Mouse (Mus musculus): ENCODE measurements at regions not wholly inside any gene's neighbourhood (a gene's known extent, or its start where the extent isn't known, plus 50 kb on each side); places are given as distances from the start of the nearest gene placed in this dataset.
A peak's percentile ranks its signal among the peaks of the same experiment; 100 is the strongest.

DNA sequence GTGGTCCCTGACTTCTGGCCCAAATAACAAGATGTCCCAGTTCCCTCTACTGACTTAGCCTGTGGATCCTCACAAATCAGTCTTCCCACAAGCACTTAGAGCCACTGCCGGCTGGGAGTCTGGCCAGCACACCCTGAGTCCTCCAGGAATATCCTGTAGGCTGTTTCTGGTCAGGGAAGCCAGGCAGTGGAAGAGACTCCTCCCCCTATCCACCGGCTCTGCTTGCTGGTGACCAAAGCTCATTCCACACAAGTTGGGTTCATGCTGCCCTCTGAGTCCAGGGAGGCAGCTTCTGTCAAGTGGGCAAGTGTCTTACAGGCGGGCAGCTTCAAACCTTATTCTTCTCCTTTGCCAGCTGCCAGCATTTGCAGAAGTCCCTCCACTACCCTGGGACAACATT is 252.1 kb downstream of the Ptpru start:
- WGBS = 52% methylated on average over 3 of the region's 3 CpGs

DNA sequence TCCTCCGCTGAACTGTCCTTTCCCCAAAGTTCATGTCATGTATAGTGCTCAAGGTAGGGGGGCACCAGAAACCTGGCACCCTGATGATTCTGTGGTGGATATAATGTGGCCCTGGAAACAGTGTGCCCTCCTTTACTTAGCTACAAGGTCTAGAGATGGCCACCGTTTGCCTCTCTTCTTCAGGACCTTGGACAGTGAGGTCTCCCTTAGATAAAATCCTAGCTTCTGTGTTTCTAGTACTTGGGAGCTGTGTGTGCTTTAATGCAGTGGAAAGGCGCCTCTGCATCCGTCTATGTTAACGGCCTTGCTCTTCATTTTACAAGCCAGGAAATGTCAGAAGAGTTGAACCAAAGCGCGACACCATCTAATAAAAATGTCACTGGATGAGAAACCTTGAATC is 250.6 kb downstream of the Ptpru start:
- Histone ChIP-seq H3K36me3 (ENCODE audit: insufficient read depth, low read length) (no peaks in the 10 kb centered on the region), H3K4me3 (replicated peaks; ENCODE audit: low read depth, low read length) (no peak overlapping the region), H3K27me3 (ENCODE audit: insufficient read depth, low read length) (no peaks in the 10 kb centered on the region), H3K4me1 (replicated peaks; ENCODE audit: insufficient read depth, low read length) (no peaks in the 10 kb centered on the region), H3K9me3 (replicated peaks; ENCODE audit: low read length) (no peaks in the 10 kb centered on the region), H3K27ac (no peak overlapping the region), H3K9ac (ENCODE audit: low read depth, low read length) (no peak overlapping the region), H3K4me2 (ENCODE audit: low read length) (no peak overlapping the region)
- 35% methylated on average over 7 of the region's 7 CpGs for WGBS
- ATAC-seq (replicated peaks; ENCODE audit: low FRiP score, low read depth) (no peak), DNase-seq (ENCODE audit: low spot score) (peak; percentile 79)
- TF ChIP-seq CTCF (IDR thresholded peaks at IDR 0.05; ENCODE audit: low read depth) = no peak

More for the DNA sequence above, 252.1 kb downstream of the Ptpru start:
- Histone ChIP-seq H3K4me2 (ENCODE audit: low read length) (no peak overlapping the region), H3K4me1 (replicated peaks; ENCODE audit: insufficient read depth, low read length) (no peaks in the 10 kb centered on the region), H3K36me3 (ENCODE audit: insufficient read depth, low read length) (no peaks in the 10 kb centered on the region), H3K27me3 (ENCODE audit: insufficient read depth, low read length) (no peaks in the 10 kb centered on the region), H3K9ac (ENCODE audit: low read depth, low read length) (no peak overlapping the region), H3K4me3 (replicated peaks; ENCODE audit: low read depth, low read length) (no peak overlapping the region), H3K9me3 (replicated peaks; ENCODE audit: low read length) (no peaks in the 10 kb centered on the region), H3K27ac (no peak overlapping the region)
- ATAC-seq (replicated peaks; ENCODE audit: low FRiP score, low read depth) (no peak), DNase-seq (ENCODE audit: low spot score) (no peak)
- TF ChIP-seq CTCF (IDR thresholded peaks at IDR 0.05; ENCODE audit: low read depth) = no peak

DNA sequence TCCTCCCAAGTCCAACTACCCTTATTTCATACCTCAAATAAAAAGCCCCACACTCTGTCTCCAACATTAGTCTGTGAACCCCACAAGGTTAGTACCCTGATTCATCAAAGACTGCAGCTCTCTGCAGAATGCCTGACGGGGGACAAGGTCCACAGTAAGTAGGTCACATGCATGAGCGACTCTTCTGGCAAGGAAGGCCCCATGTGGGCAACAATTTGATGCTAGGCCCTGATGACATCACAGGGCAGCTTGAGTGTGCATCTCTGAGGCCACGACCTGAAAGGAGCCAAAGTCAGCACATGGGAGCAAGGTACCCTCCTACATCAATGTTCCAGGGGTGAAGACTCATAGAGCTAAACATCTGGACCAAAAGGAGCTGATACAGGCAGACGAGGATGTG is 248.0 kb downstream of the Ptpru start:
- no peak for TF ChIP-seq CTCF (IDR thresholded peaks at IDR 0.05; ENCODE audit: low read depth)
- Histone ChIP-seq H3K9ac (ENCODE audit: low read depth, low read length) (no peak overlapping the region), H3K4me1 (replicated peaks; ENCODE audit: insufficient read depth, low read length) (no peaks in the 10 kb centered on the region), H3K36me3 (ENCODE audit: insufficient read depth, low read length) (no peaks in the 10 kb centered on the region), H3K4me3 (replicated peaks; ENCODE audit: low read depth, low read length) (no peak overlapping the region), H3K27me3 (ENCODE audit: insufficient read depth, low read length) (no peaks in the 10 kb centered on the region), H3K4me2 (ENCODE audit: low read length) (no peak overlapping the region), H3K9me3 (replicated peaks; ENCODE audit: low read length) (no peaks in the 10 kb centered on the region), H3K27ac (no peak overlapping the region)
- WGBS = 55% methylated on average over 4 of the region's 4 CpGs
- DNase-seq (ENCODE audit: low spot score) = no peak
- ATAC-seq (replicated peaks; ENCODE audit: low FRiP score, low read depth) = no peak

DNA sequence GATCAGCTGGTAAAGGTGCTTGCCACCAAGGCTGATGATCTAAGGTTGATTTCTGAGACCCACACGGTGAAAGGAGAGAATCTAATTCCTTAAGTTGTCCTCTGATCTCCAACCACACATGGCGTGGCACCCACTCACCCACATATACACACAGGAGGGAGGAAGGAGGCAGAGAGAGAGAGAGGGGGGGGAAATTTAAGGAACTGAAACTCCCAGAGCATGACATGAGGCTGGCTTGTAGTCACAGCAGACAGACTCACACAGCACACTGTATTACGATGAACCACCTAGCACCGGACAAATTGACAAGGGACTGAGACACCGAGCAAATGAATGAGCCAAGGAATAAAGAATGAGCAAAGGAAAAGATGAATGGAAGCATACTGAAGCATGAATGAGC is 246.6 kb downstream of the Ptpru start:
- Histone ChIP-seq H3K9me3 (replicated peaks; ENCODE audit: low read length) (no peaks in the 10 kb centered on the region), H3K27ac (no peak overlapping the region), H3K4me2 (ENCODE audit: low read length) (no peak overlapping the region), H3K27me3 (ENCODE audit: insufficient read depth, low read length) (no peaks in the 10 kb centered on the region), H3K4me1 (replicated peaks; ENCODE audit: insufficient read depth, low read length) (no peaks in the 10 kb centered on the region), H3K9ac (ENCODE audit: low read depth, low read length) (no peak overlapping the region), H3K36me3 (ENCODE audit: insufficient read depth, low read length) (no peaks in the 10 kb centered on the region), H3K4me3 (replicated peaks; ENCODE audit: low read depth, low read length) (no peak overlapping the region)
- ATAC-seq (replicated peaks; ENCODE audit: low FRiP score, low read depth) (no peak), DNase-seq (ENCODE audit: low spot score) (no peak)
- no peak for TF ChIP-seq CTCF (IDR thresholded peaks at IDR 0.05; ENCODE audit: low read depth)
- WGBS = 86% methylated on average over 5 of the region's 5 CpGs

DNA sequence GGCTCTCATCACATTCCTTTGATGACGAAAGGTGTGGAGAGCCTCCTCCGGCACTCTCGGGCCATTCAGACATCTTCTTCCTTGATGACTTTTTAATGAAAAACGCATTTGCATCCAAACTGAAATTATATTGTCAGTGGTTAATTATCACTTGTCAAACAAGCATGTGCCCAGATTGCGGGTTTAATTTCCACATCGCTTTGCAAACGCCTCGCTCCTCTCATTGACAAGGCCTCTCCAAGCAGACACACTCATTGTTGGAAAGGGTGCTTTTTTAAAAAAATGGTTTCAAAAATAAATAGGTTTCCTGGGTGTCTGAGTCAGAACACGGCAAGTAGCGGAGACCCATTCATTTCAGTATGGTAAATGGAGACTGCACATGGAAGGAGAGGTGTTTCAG is 240.1 kb downstream of the Ptpru start:
- H3K9me3 ChIP-seq (replicated peaks; ENCODE audit: low read length) = no peaks in the 10 kb centered on the region
- whole genome bisulfite sequencing = 92% methylated on average over 10 of the region's 10 CpGs
- no peak overlapping the region for H3K4me3 ChIP-seq (replicated peaks; ENCODE audit: low read depth, low read length)
- no peaks in the 10 kb centered on the region for H3K4me1 ChIP-seq (replicated peaks; ENCODE audit: insufficient read depth, low read length)
- no peak for ATAC-seq (replicated peaks; ENCODE audit: low FRiP score, low read depth)
- no peak overlapping the region for H3K27ac ChIP-seq
- no peak for DNase-seq (ENCODE audit: low spot score)
- no peaks in the 10 kb centered on the region for H3K27me3 ChIP-seq (ENCODE audit: insufficient read depth, low read length)
- no peaks in the 10 kb centered on the region for H3K36me3 ChIP-seq (ENCODE audit: insufficient read depth, low read length)
- no peak overlapping the region for H3K9ac ChIP-seq (ENCODE audit: low read depth, low read length)
- no peak for TF ChIP-seq CTCF (IDR thresholded peaks at IDR 0.05; ENCODE audit: low read depth)
- no peak overlapping the region for H3K4me2 ChIP-seq (ENCODE audit: low read length)

DNA sequence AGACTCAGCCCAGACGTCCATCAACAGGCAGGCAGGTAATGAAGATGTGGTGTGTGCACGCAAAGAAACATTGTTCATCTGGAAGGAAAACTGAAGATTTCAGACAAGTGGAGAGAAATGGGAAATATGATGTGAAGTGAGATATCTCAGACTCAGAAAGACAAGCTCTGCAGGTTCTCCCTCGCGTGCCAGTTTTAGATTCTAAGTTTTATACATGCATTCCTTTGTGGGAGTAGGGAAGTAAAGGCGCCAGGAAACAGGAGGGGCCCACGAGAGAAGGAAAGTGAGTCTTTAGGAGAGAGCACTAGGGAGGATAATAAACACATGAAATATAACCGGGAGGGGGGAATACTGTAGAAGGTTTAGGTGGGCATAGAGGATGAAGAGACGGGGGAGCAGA is 223.7 kb downstream of the Ptpru start:
- DNase-seq (ENCODE audit: low spot score) (no peak), ATAC-seq (replicated peaks; ENCODE audit: low FRiP score, low read depth) (no peak)
- H3K4me2 ChIP-seq (ENCODE audit: low read length) = no peak overlapping the region
- no peak overlapping the region for H3K4me3 ChIP-seq (replicated peaks; ENCODE audit: low read depth, low read length)
- no peaks in the 10 kb centered on the region for H3K27me3 ChIP-seq (ENCODE audit: insufficient read depth, low read length)
- no peaks in the 10 kb centered on the region for H3K9me3 ChIP-seq (replicated peaks; ENCODE audit: low read length)
- TF ChIP-seq CTCF (IDR thresholded peaks at IDR 0.05; ENCODE audit: low read depth) = no peak
- 34% methylated on average over 8 of the region's 8 CpGs for WGBS
- no peaks in the 10 kb centered on the region for H3K36me3 ChIP-seq (ENCODE audit: insufficient read depth, low read length)
- no peak overlapping the region for H3K27ac ChIP-seq
- H3K4me1 ChIP-seq (replicated peaks; ENCODE audit: insufficient read depth, low read length) = no peaks in the 10 kb centered on the region
- no peak overlapping the region for H3K9ac ChIP-seq (ENCODE audit: low read depth, low read length)

DNA sequence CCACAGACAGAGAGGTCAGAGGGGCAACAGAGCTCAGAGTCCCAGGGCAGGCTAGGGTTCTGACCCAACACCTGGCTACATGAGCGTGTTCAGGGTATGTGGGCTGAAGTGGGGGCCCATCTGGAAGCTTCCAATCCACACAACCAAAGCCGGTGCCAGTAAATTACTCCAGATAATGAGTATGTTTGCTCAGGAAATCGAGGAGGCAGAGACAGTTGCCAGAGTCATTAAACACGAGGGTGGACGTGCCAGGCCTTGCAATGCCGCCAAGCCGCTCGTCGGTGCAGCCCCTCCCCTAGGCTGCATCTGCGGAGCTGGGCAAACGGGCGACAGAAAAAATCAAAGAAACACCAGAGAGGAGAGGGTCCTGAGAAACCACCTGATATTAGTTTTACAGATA is 222.5 kb downstream of the Ptpru start:
- Histone ChIP-seq H3K4me1 (replicated peaks; ENCODE audit: insufficient read depth, low read length) (no peaks in the 10 kb centered on the region), H3K36me3 (ENCODE audit: insufficient read depth, low read length) (no peaks in the 10 kb centered on the region), H3K4me3 (replicated peaks; ENCODE audit: low read depth, low read length) (no peak overlapping the region), H3K4me2 (ENCODE audit: low read length) (no peak overlapping the region), H3K9me3 (replicated peaks; ENCODE audit: low read length) (no peaks in the 10 kb centered on the region), H3K9ac (ENCODE audit: low read depth, low read length) (no peak overlapping the region), H3K27me3 (ENCODE audit: insufficient read depth, low read length) (no peaks in the 10 kb centered on the region), H3K27ac (no peak overlapping the region)
- 50% methylated on average over 12 of the region's 12 CpGs for WGBS
- DNase-seq (ENCODE audit: low spot score) (no peak), ATAC-seq (replicated peaks; ENCODE audit: low FRiP score, low read depth) (no peak)
- no peak for TF ChIP-seq CTCF (IDR thresholded peaks at IDR 0.05; ENCODE audit: low read depth)
